Mouse (Mus musculus): ENCODE data around the gene Eya2. TPM values are rescaled to one million over a fixed set of nuclear protein-coding genes. Genes with fewer than 3 reads are reported as not detected.

The Eya2 gene
- polyA plus RNA-seq, 1 experiment from 2014 or later = 3.5 TPM

GRCm38 (mm10) chr2:165809091-165809490 is 214.3 kb downstream of the Eya2 start:
- Histone ChIP-seq H3K27me3 (replicated peaks; ENCODE audit: control insufficient read depth, insufficient read depth, low read length) (no peaks in the 10 kb centered on the region), H3K4me2 (ENCODE audit: low read length) (no peak overlapping the region), H3K36me3 (ENCODE audit: control insufficient read depth, insufficient read depth) (peaks cover 32% of the 10 kb centered on the region), H3K4me1 (replicated peaks; ENCODE audit: control insufficient read depth, insufficient read depth, low read length) (no peaks in the 10 kb centered on the region), H3K9me3 (ENCODE audit: control insufficient read depth, low read length) (no peaks in the 10 kb centered on the region), H3K9ac (replicated peaks; ENCODE audit: low read depth, low read length) (no peak overlapping the region), H3K4me3 (replicated peaks; ENCODE audit: low read length) (no peak overlapping the region), H3K27ac (ENCODE audit: low read length) (no peak overlapping the region)
- no peak for ATAC-seq
- 97% methylated on average over 5 of the region's 5 CpGs for WGBS

- 87% methylated on average over 5 of the region's 5 CpGs for WGBS
- H3K27ac ChIP-seq (ENCODE audit: low read length) = no peak overlapping the region
- peaks cover 32% of the 10 kb centered on the region for H3K36me3 ChIP-seq (ENCODE audit: control insufficient read depth, insufficient read depth)
- no peaks in the 10 kb centered on the region for H3K4me1 ChIP-seq (replicated peaks; ENCODE audit: control insufficient read depth, insufficient read depth, low read length)
- H3K27me3 ChIP-seq (replicated peaks; ENCODE audit: control insufficient read depth, insufficient read depth, low read length) = no peaks in the 10 kb centered on the region
- ATAC-seq = no peak
- H3K9ac ChIP-seq (replicated peaks; ENCODE audit: low read depth, low read length) = no peak overlapping the region
- H3K4me2 ChIP-seq (ENCODE audit: low read length) = no peak overlapping the region
- no peak overlapping the region for H3K4me3 ChIP-seq (replicated peaks; ENCODE audit: low read length)
- H3K9me3 ChIP-seq (ENCODE audit: control insufficient read depth, low read length) = no peaks in the 10 kb centered on the region
Observed at GRCm38 (mm10) chr2:165809901-165810477, 215.2 kb downstream of the Eya2 start.

- no peak overlapping the region for H3K9ac ChIP-seq (replicated peaks; ENCODE audit: low read depth, low read length)
- 68% methylated on average over 5 of the region's 5 CpGs for WGBS
- no peak overlapping the region for H3K4me3 ChIP-seq (replicated peaks; ENCODE audit: low read length)
- no peaks in the 10 kb centered on the region for H3K27me3 ChIP-seq (replicated peaks; ENCODE audit: control insufficient read depth, insufficient read depth, low read length)
- peaks cover 32% of the 10 kb centered on the region for H3K36me3 ChIP-seq (ENCODE audit: control insufficient read depth, insufficient read depth)
- H3K4me2 ChIP-seq (ENCODE audit: low read length) = no peak overlapping the region
- H3K27ac ChIP-seq (ENCODE audit: low read length) = no peak overlapping the region
- H3K9me3 ChIP-seq (ENCODE audit: control insufficient read depth, low read length) = no peaks in the 10 kb centered on the region
- H3K4me1 ChIP-seq (replicated peaks; ENCODE audit: control insufficient read depth, insufficient read depth, low read length) = no peaks in the 10 kb centered on the region
- ATAC-seq = no peak
Observed at GRCm38 (mm10) chr2:165811536-165811935, 216.7 kb downstream of the Eya2 start.

- H3K9me3 ChIP-seq (ENCODE audit: control insufficient read depth, low read length) = no peaks in the 10 kb centered on the region
- 91% methylated on average over 8 of the region's 8 CpGs for WGBS
- H3K27me3 ChIP-seq (replicated peaks; ENCODE audit: control insufficient read depth, insufficient read depth, low read length) = no peaks in the 10 kb centered on the region
- no peak overlapping the region for H3K4me3 ChIP-seq (replicated peaks; ENCODE audit: low read length)
- H3K4me1 ChIP-seq (replicated peaks; ENCODE audit: control insufficient read depth, insufficient read depth, low read length) = no peaks in the 10 kb centered on the region
- peaks cover 26% of the 10 kb centered on the region for H3K36me3 ChIP-seq (ENCODE audit: control insufficient read depth, insufficient read depth)
- H3K4me2 ChIP-seq (ENCODE audit: low read length) = no peak overlapping the region
- no peak overlapping the region for H3K9ac ChIP-seq (replicated peaks; ENCODE audit: low read depth, low read length)
- ATAC-seq = no peak
- no peak overlapping the region for H3K27ac ChIP-seq (ENCODE audit: low read length)
Observed at GRCm38 (mm10) chr2:165812889-165813288, 218.1 kb downstream of the Eya2 start.

- H3K4me1 ChIP-seq (replicated peaks; ENCODE audit: control insufficient read depth, insufficient read depth, low read length) = no peaks in the 10 kb centered on the region; the same call in 1 of the 2 replicates
- 82% methylated on average over 27 of the region's 28 CpGs for WGBS
- H3K27ac ChIP-seq (ENCODE audit: low read length) = no peak overlapping the region
- H3K4me2 ChIP-seq (ENCODE audit: low read length) = no peak overlapping the region
- no peak for ATAC-seq
- no peak overlapping the region for H3K9ac ChIP-seq (replicated peaks; ENCODE audit: low read depth, low read length)
- no peaks in the 10 kb centered on the region for H3K27me3 ChIP-seq (replicated peaks; ENCODE audit: control insufficient read depth, insufficient read depth, low read length)
- no peak overlapping the region for H3K4me3 ChIP-seq (replicated peaks; ENCODE audit: low read length)
- no peaks in the 10 kb centered on the region for H3K9me3 ChIP-seq (ENCODE audit: control insufficient read depth, low read length)
- peaks cover 28% of the 10 kb centered on the region for H3K36me3 ChIP-seq (ENCODE audit: control insufficient read depth, insufficient read depth)
Observed at GRCm38 (mm10) chr2:165815103-165815880, 220.5 kb downstream of the Eya2 start.

- H3K4me1 ChIP-seq (replicated peaks; ENCODE audit: control insufficient read depth, insufficient read depth, low read length) = no peaks in the 10 kb centered on the region; the same call in 1 of the 2 replicates
Observed at GRCm38 (mm10) chr2:165817437-165817836, 222.6 kb downstream of the Eya2 start.

GRCm38 (mm10) chr2:165818570-165818969 is 223.7 kb downstream of the Eya2 start:
- Histone ChIP-seq H3K4me1 (replicated peaks; ENCODE audit: control insufficient read depth, insufficient read depth, low read length) (no peaks in the 10 kb centered on the region; the same call in 1 of the 2 replicates), H3K27me3 (replicated peaks; ENCODE audit: control insufficient read depth, insufficient read depth, low read length) (no peaks in the 10 kb centered on the region), H3K4me3 (replicated peaks; ENCODE audit: low read length) (no peak overlapping the region), H3K9me3 (ENCODE audit: control insufficient read depth, low read length) (no peaks in the 10 kb centered on the region), H3K36me3 (ENCODE audit: control insufficient read depth, insufficient read depth) (peaks cover 15% of the 10 kb centered on the region), H3K27ac (ENCODE audit: low read length) (no peak overlapping the region), H3K4me2 (ENCODE audit: low read length) (no peak overlapping the region), H3K9ac (replicated peaks; ENCODE audit: low read depth, low read length) (no peak overlapping the region)
- ATAC-seq = no peak
- WGBS = 83% methylated on average over 6 of the region's 6 CpGs

More at GRCm38 (mm10) chr2:165817437-165817836, 222.6 kb downstream of the Eya2 start:
- ATAC-seq = no peak
- H3K9ac ChIP-seq (replicated peaks; ENCODE audit: low read depth, low read length) = no peak overlapping the region
- no peak overlapping the region for H3K4me3 ChIP-seq (replicated peaks; ENCODE audit: low read length)
- no peaks in the 10 kb centered on the region for H3K27me3 ChIP-seq (replicated peaks; ENCODE audit: control insufficient read depth, insufficient read depth, low read length)
- no peak overlapping the region for H3K4me2 ChIP-seq (ENCODE audit: low read length)
- WGBS = 80% methylated on average over 10 of the region's 10 CpGs
- H3K36me3 ChIP-seq (ENCODE audit: control insufficient read depth, insufficient read depth) = peaks cover 18% of the 10 kb centered on the region
- no peaks in the 10 kb centered on the region for H3K9me3 ChIP-seq (ENCODE audit: control insufficient read depth, low read length)
- H3K27ac ChIP-seq (ENCODE audit: low read length) = no peak overlapping the region

GRCm38 (mm10) chr2:165818985-165819948 is 224.4 kb downstream of the Eya2 start:
- 75% methylated on average over 10 of the region's 10 CpGs for WGBS
- Histone ChIP-seq H3K27me3 (replicated peaks; ENCODE audit: control insufficient read depth, insufficient read depth, low read length) (no peaks in the 10 kb centered on the region), H3K36me3 (ENCODE audit: control insufficient read depth, insufficient read depth) (peaks cover 14% of the 10 kb centered on the region), H3K9ac (replicated peaks; ENCODE audit: low read depth, low read length) (no peak overlapping the region), H3K4me3 (replicated peaks; ENCODE audit: low read length) (no peak overlapping the region), H3K27ac (ENCODE audit: low read length) (no peak overlapping the region), H3K4me1 (replicated peaks; ENCODE audit: control insufficient read depth, insufficient read depth, low read length) (no peaks in the 10 kb centered on the region; the same call in 1 of the 2 replicates), H3K9me3 (ENCODE audit: control insufficient read depth, low read length) (no peaks in the 10 kb centered on the region), H3K4me2 (ENCODE audit: low read length) (no peak overlapping the region)
- ATAC-seq = peak; percentile 70

- Histone ChIP-seq H3K9me3 (ENCODE audit: control insufficient read depth, low read length) (no peaks in the 10 kb centered on the region), H3K27ac (ENCODE audit: low read length) (no peak overlapping the region)
Observed at GRCm38 (mm10) chr2:165820073-165820472, 225.2 kb downstream of the Eya2 start.

More at GRCm38 (mm10) chr2:165820073-165820472, 225.2 kb downstream of the Eya2 start:
- H3K36me3 ChIP-seq (ENCODE audit: control insufficient read depth, insufficient read depth) = peaks cover 10% of the 10 kb centered on the region; the same call in 1 of the 2 replicates
- ATAC-seq = peak; percentile 18; the same call in 1 of the 2 replicates
- no peak overlapping the region for H3K9ac ChIP-seq (replicated peaks; ENCODE audit: low read depth, low read length)
- no peak overlapping the region for H3K4me2 ChIP-seq (ENCODE audit: low read length)
- 87% methylated on average over 3 of the region's 3 CpGs for WGBS
- no peak overlapping the region for H3K4me3 ChIP-seq (replicated peaks; ENCODE audit: low read length)
- no peaks in the 10 kb centered on the region; the same call in 1 of the 2 replicates for H3K4me1 ChIP-seq (replicated peaks; ENCODE audit: control insufficient read depth, insufficient read depth, low read length)
- H3K27me3 ChIP-seq (replicated peaks; ENCODE audit: control insufficient read depth, insufficient read depth, low read length) = no peaks in the 10 kb centered on the region
